Mouse (Mus musculus): ENCODE data around the gene Arhgef16. TPM values are rescaled to one million over a fixed set of nuclear protein-coding genes. Genes with fewer than 3 reads are reported as not detected.

Arhgef16 gene
- polyA plus RNA-seq, 1 experiment from 2014 or later, result 38.5 TPM

GRCm38 (mm10) chr4:154334699-154335402, 33.4 kb upstream of the Arhgef16 start:
- Histone ChIP-seq H3K9ac (ENCODE audit: low read length) (peak overlapping the region; percentile 18), H3K27me3 (ENCODE audit: control insufficient read depth, insufficient read depth, low read length) (no peaks in the 10 kb centered on the region), H3K4me3 (ENCODE audit: low read depth, low read length) (peak overlapping the region; percentile 17), H3K4me1 (replicated peaks; ENCODE audit: control insufficient read depth, insufficient read depth) (no peaks in the 10 kb centered on the region), H3K36me3 (ENCODE audit: control insufficient read depth, insufficient read depth, low read length) (no peaks in the 10 kb centered on the region), H3K9me3 (ENCODE audit: control insufficient read depth, low read length) (no peaks in the 10 kb centered on the region), H3K4me2 (replicated peaks; ENCODE audit: low read depth) (peak overlapping the region; percentile 31), H3K27ac (replicated peaks) (no peak overlapping the region)
- no peak for ATAC-seq (ENCODE audit: low FRiP score, low TSS enrichment)
- peak; percentile 43 for DNase-seq (ENCODE audit: low spot score)
- WGBS, result 59% methylated on average over 48 of the region's 48 CpGs
- no peak for TF ChIP-seq EP300 (optimal IDR thresholded peaks at IDR 0.05)
- TF ChIP-seq CTCF (IDR thresholded peaks at IDR 0.05; ENCODE audit: low read depth), result no peak

DNA sequence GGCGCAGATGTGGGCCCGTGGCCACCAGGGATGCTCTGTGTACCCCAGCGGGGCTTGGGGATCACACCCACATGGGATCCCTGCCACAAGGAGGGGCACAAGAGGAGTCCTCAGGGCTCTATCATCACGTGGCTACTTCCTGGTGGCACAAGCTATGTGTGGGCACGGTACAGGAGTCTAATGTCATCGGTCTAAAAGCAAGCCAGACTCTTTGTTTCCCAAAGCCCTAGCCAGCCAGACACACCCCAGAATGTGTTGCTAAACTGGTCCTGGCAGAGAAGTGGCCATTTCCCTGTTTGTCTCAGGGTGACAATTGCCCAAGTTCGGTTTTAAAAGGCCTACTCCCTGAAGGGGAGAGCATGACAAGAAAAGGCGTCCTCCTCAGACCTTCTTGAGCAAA, 31.8 kb upstream of the Arhgef16 start:
- no peak overlapping the region for H3K4me3 ChIP-seq (ENCODE audit: low read depth, low read length)
- no peaks in the 10 kb centered on the region for H3K36me3 ChIP-seq (ENCODE audit: control insufficient read depth, insufficient read depth, low read length)
- DNase-seq (ENCODE audit: low spot score) (peak; percentile 34), ATAC-seq (ENCODE audit: low FRiP score, low TSS enrichment) (peak; percentile 51; the same call in 1 of the 2 replicates)
- TF ChIP-seq CTCF (IDR thresholded peaks at IDR 0.05; ENCODE audit: low read depth) (no peak), EP300 (optimal IDR thresholded peaks at IDR 0.05) (no peak)
- no peak overlapping the region for H3K27ac ChIP-seq (replicated peaks)
- 62% methylated on average over 8 of the region's 8 CpGs for WGBS
- H3K4me2 ChIP-seq (replicated peaks; ENCODE audit: low read depth), result no peak overlapping the region
- no peak overlapping the region for H3K9ac ChIP-seq (ENCODE audit: low read length)
- H3K4me1 ChIP-seq (replicated peaks; ENCODE audit: control insufficient read depth, insufficient read depth), result no peaks in the 10 kb centered on the region
- H3K27me3 ChIP-seq (ENCODE audit: control insufficient read depth, insufficient read depth, low read length), result no peaks in the 10 kb centered on the region
- no peaks in the 10 kb centered on the region for H3K9me3 ChIP-seq (ENCODE audit: control insufficient read depth, low read length)

GRCm38 (mm10) chr4:154331271-154331670, 29.8 kb upstream of the Arhgef16 start:
- H3K4me2 ChIP-seq (replicated peaks; ENCODE audit: low read depth), result no peak overlapping the region
- no peak for TF ChIP-seq EP300 (optimal IDR thresholded peaks at IDR 0.05)
- no peak for TF ChIP-seq CTCF (IDR thresholded peaks at IDR 0.05; ENCODE audit: low read depth)
- H3K36me3 ChIP-seq (ENCODE audit: control insufficient read depth, insufficient read depth, low read length), result no peaks in the 10 kb centered on the region
- H3K4me1 ChIP-seq (replicated peaks; ENCODE audit: control insufficient read depth, insufficient read depth), result no peaks in the 10 kb centered on the region
- no peak overlapping the region for H3K4me3 ChIP-seq (ENCODE audit: low read depth, low read length)
- no peak overlapping the region for H3K27ac ChIP-seq (replicated peaks)
- WGBS, result 54% methylated on average over 12 of the region's 12 CpGs
- no peak for ATAC-seq (ENCODE audit: low FRiP score, low TSS enrichment)
- no peak for DNase-seq (ENCODE audit: low spot score)
- no peaks in the 10 kb centered on the region for H3K9me3 ChIP-seq (ENCODE audit: control insufficient read depth, low read length)
- H3K27me3 ChIP-seq (ENCODE audit: control insufficient read depth, insufficient read depth, low read length), result no peaks in the 10 kb centered on the region
- no peak overlapping the region for H3K9ac ChIP-seq (ENCODE audit: low read length)

DNA sequence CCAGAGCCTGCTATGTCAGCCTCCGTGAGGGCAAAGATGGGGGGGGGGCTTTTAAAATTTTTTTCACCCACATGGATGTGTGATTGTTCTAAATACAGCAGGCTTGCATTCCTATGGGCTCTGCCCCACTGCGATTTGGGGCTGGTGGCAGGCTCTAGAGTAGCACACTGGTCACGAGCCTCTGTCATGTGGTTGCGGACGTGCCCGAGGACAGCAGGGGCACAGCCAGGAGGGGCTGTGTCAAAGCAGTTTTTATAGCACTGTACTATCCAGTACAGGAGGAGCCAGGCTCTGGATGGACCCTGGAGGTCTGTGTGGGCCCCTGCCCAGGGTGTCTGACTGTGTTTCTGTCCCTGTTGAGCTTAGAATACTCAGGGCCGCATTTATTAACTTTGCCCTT, 28.5 kb upstream of the Arhgef16 start:
- Histone ChIP-seq H3K9ac (ENCODE audit: low read length) (no peak overlapping the region), H3K27ac (replicated peaks) (no peak overlapping the region), H3K4me1 (replicated peaks; ENCODE audit: control insufficient read depth, insufficient read depth) (no peaks in the 10 kb centered on the region), H3K36me3 (ENCODE audit: control insufficient read depth, insufficient read depth, low read length) (no peaks in the 10 kb centered on the region), H3K4me2 (replicated peaks; ENCODE audit: low read depth) (no peak overlapping the region), H3K9me3 (ENCODE audit: control insufficient read depth, low read length) (no peaks in the 10 kb centered on the region), H3K4me3 (ENCODE audit: low read depth, low read length) (no peak overlapping the region), H3K27me3 (ENCODE audit: control insufficient read depth, insufficient read depth, low read length) (no peaks in the 10 kb centered on the region)
- ATAC-seq (ENCODE audit: low FRiP score, low TSS enrichment) (no peak), DNase-seq (ENCODE audit: low spot score) (no peak)
- 90% methylated on average over 7 of the region's 7 CpGs for WGBS
- no peak for TF ChIP-seq EP300 (optimal IDR thresholded peaks at IDR 0.05)
- no peak for TF ChIP-seq CTCF (IDR thresholded peaks at IDR 0.05; ENCODE audit: low read depth)

- Histone ChIP-seq H3K4me3 (ENCODE audit: low read depth, low read length) (no peak overlapping the region), H3K27me3 (ENCODE audit: control insufficient read depth, insufficient read depth, low read length) (no peaks in the 10 kb centered on the region), H3K4me1 (replicated peaks; ENCODE audit: control insufficient read depth, insufficient read depth) (no peaks in the 10 kb centered on the region), H3K9ac (ENCODE audit: low read length) (no peak overlapping the region), H3K27ac (replicated peaks) (no peak overlapping the region), H3K9me3 (ENCODE audit: control insufficient read depth, low read length) (no peaks in the 10 kb centered on the region), H3K4me2 (replicated peaks; ENCODE audit: low read depth) (no peak overlapping the region), H3K36me3 (ENCODE audit: control insufficient read depth, insufficient read depth, low read length) (no peaks in the 10 kb centered on the region)
- peak; percentile 31 for ATAC-seq (ENCODE audit: low FRiP score, low TSS enrichment)
- DNase-seq (ENCODE audit: low spot score), result peak; percentile 71
- TF ChIP-seq EP300 (optimal IDR thresholded peaks at IDR 0.05) (no peak), CTCF (IDR thresholded peaks at IDR 0.05; ENCODE audit: low read depth) (peak; percentile 91)
- WGBS, result 7% methylated on average over 6 of the region's 6 CpGs
Observed at GRCm38 (mm10) chr4:154328836-154329235, 27.4 kb upstream of the Arhgef16 start.

- 7% methylated on average over 16 of the region's 20 CpGs for WGBS
Observed at GRCm38 (mm10) chr4:154328431-154328830, 27.0 kb upstream of the Arhgef16 start.

More at GRCm38 (mm10) chr4:154328431-154328830, 27.0 kb upstream of the Arhgef16 start:
- Histone ChIP-seq H3K4me3 (ENCODE audit: low read depth, low read length) (no peak overlapping the region), H3K36me3 (ENCODE audit: control insufficient read depth, insufficient read depth, low read length) (no peaks in the 10 kb centered on the region), H3K4me2 (replicated peaks; ENCODE audit: low read depth) (no peak overlapping the region), H3K27me3 (ENCODE audit: control insufficient read depth, insufficient read depth, low read length) (no peaks in the 10 kb centered on the region), H3K27ac (replicated peaks) (no peak overlapping the region), H3K4me1 (replicated peaks; ENCODE audit: control insufficient read depth, insufficient read depth) (no peaks in the 10 kb centered on the region), H3K9me3 (ENCODE audit: control insufficient read depth, low read length) (no peaks in the 10 kb centered on the region), H3K9ac (ENCODE audit: low read length) (no peak overlapping the region)
- no peak for TF ChIP-seq CTCF (IDR thresholded peaks at IDR 0.05; ENCODE audit: low read depth)
- TF ChIP-seq EP300 (optimal IDR thresholded peaks at IDR 0.05), result no peak
- peak; percentile 39 for DNase-seq (ENCODE audit: low spot score)
- no peak for ATAC-seq (ENCODE audit: low FRiP score, low TSS enrichment)

Data from stomach, postnatal 0 days (tissue).